Mouse (Mus musculus) heart, postnatal 10 days (tissue): Measurements from ENCODE around the gene Acta2. TPM values are rescaled to one million over a fixed set of nuclear protein-coding genes. Genes with fewer than 3 reads are reported as not detected.

ENCODE experiments used
- DNase-seq, 2 experiments: peaks; one replicate each; pipeline ENCODE4 v3.0.0; 2021
- intact Hi-C: fragments of 180-260 bp; cut with DNase I; formaldehyde crosslinking; loops from one replicate; pipeline ENCODE4 v1.15.1; 2025
- total RNA-seq, 2 experiments: library from RNA; stranded (reverse); gene quantifications; 2 replicates each; pipeline ENCODE4 v1.2.3; 2021

Acta2 gene
- total RNA-seq, 2 experiments from 2014 or later: 522 to 615 TPM

DNA sequence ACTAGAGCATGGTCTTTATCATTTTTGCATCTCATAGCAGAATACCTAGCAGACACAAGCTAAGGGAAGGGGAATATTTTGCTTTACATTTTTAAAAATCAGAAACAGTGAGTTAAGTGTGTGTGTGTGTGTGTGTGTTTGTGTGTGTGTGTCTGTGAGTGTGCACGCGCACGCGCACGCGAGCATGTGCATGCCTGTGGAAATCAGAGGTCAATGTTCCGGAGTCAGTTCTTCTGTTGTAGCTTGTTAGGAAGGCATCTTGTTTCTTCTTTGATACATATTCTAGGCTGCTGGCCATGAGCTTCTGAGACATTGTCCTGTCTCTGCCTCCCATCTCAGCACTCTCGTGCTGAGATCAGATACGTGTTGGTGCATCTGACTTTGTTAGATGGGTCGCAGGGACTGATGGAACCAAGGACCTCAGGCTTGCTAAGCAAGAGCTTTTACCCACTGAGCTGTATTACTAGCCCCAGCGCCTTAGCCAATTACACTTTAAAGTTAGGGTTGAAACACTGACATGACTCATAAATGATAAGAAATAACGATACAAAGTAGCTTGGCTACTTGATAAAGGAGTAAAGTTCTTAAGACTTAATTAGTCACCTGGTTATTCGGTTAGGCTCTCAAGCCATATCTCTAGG lies 15.6 kb upstream of the Acta2 start:
- DNase-seq: no peak
- intact Hi-C loops: no loop called here

DNA sequence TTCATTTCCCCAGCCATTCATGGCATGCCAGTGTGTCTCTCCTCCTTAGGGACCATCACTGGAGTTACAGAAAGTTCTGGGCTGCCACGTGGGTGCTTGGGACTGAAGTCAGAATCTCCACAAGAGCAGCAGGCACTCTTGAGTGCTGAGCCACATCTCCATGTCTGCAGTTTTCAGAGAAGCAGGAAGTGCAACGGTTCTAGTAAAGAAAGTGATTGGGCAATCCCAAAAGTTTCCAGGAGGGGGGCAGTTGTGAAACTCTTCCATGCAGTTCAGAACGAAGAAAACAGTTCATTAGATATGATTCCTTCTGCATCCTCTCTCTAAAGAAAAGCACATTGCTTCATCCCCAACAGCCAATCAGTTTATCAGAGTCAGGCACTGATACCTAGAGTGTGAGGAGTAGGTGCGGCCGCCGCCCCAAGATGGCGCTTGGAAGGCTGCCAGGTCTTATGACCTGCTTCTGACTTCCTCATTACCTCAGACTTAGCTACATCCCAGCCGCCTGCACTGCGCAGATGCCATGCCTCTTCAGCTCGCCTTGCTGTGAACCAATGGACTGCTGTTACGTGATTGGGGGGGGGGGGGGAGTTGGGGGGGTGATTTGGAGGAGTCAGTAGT lies 14.8 kb upstream of the Acta2 start:
- peak in 1 of 2 experiments; percentile 33 for DNase-seq
- intact Hi-C loops: no loop called here

DNA sequence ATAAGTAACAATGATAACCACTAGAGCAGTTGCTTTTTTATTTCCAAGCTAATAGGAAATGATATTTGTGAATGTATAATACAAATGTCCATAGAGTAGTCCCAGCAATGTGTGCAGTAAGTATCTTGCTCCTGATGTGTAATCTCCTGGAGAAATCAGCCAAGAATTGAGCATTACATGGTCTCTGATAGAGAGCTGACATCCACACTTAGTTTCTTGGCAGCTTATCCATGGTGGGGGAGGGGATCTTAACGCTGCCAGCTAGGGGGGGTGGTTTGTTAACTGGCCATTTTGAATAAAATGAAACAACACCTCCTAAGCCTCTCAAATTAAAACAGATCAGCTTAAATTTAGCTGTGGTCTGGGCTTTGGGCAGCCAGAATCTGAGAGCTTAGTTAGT lies 13.6 kb upstream of the Acta2 start:
- DNase-seq: no peak
- intact Hi-C loops: no loop called here

DNA sequence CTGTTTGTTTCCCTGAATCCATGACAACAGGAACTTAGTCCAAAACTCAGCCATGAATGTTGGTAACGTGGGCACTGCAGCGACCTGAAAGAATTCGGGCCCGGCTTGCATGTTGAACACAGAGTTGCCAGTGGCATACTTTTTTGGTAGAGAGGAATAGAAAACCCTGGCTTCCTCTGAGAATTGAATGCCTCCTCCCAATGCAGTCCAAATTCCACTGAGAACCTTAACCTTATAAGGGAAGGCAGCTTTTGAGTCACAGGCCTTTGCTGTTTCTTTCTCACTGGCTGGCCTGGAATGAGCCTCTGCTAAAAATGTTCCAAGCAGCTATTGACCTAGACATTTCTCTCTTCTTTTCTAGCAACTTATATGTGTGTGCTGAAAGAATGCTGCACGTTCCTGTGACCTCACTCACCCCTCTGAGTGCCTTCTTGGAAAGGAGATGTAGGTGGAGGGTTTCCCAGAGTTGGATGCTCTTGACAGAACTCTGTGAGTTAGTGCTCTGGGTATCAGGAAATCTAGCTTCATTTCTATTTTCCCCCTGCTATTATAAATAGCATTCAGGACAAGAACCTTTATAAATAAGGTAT lies 10.3 kb upstream of the Acta2 start:
- intact Hi-C loops: no loop called here
- peak; percentile 58 to 69 for DNase-seq

- no peak for DNase-seq
- intact Hi-C loops: no loop called here
These were observed 7.0 kb upstream of the Acta2 start for GRCm38 (mm10) chr19:34262273-34262974.

GRCm38 (mm10) chr19:34256936-34257335 lies 1.5 kb upstream of the Acta2 start:
- intact Hi-C loops: no loop called here
- no peak for DNase-seq

GRCm38 (mm10) chr19:34256149-34256548 lies 759 bp upstream of the Acta2 start:
- intact Hi-C loops: no loop called here
- DNase-seq: no peak

DNA sequence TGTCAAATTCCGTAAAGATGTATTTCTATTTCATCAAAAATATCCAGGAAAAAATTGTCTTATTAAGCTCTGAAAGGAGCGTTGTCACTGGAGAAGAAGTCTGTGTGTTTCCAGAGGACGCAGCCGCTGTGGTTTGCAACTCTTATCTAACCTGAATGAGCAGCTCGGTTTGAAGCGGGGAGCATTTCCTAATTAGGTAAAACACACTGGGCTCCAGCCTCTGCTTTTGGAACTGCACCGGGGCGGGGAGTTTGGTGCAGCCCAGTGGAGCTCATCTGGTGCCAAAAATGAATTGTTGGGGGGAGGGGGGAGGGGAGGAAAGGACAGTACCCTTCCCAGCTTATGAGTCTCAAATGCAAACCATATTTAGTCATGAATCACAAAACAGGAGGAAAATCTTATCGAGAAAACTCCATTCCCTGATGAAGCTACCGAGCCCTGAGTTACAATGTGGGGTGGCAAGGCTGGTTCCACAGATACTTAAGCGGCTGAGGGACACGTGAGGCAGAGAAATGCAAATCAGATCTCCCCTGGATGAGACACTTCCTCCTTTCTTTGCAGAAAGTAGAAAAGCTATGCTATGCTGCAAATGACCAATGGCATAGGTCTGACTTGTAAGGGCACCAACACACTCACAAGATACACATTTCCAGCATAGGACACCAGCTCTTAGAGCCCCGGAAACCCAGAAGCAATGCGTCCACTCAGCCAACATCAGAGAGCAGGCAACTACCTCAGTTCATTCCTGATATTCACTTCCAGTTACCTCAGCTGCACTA lies 1.1 kb downstream of the Acta2 start:
- DNase-seq: peak; percentile 59 to 65
- intact Hi-C loops: no loop called here

GRCm38 (mm10) chr19:34252450-34252849 lies 2.9 kb downstream of the Acta2 start:
- intact Hi-C loops: no loop called here
- DNase-seq: no peak

DNA sequence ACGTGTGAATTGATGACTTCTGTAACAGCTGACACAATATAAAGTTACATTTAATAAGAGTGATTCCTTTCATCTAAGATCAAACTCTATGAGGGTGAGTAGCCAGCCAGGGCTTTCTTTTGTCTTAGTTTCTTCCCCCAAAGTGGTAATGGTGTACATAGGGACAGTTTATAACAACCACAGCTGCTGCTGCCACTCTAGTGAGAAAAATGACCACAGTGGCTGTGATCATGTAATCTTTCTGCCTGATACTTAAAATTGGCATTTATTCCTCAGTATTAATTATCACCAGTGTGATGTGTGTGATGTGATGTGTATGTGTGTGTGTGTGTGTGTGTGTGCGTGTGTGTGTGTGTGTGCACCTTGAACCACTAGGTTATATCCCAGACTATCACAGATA lies 3.5 kb downstream of the Acta2 start:
- DNase-seq: no peak
- intact Hi-C loops: no loop called here

GRCm38 (mm10) chr19:34250621-34251020 lies 4.8 kb downstream of the Acta2 start:
- intact Hi-C loops: no loop called here
- DNase-seq: no peak

- intact Hi-C loops: no loop called here
- DNase-seq: no peak
These were observed 6.8 kb downstream of the Acta2 start for GRCm38 (mm10) chr19:34248558-34248957.

- intact Hi-C loops: loop anchor here (2.0 to 5.0 kb wide), 5 partner anchors 39 to 418 kb away; no protein-coding TSS in a partner anchor
- DNase-seq: peak; percentile 74 to 83
These were observed 11.3 kb downstream of the Acta2 start for GRCm38 (mm10) chr19:34244056-34244455.

- DNase-seq: no peak
- intact Hi-C loops: loop anchor here (2.0 to 5.0 kb wide), 3 partner anchors 92 to 419 kb away; no protein-coding TSS in a partner anchor
These were observed 12.5 kb downstream of the Acta2 start for GRCm38 (mm10) chr19:34242925-34243324.

DNA sequence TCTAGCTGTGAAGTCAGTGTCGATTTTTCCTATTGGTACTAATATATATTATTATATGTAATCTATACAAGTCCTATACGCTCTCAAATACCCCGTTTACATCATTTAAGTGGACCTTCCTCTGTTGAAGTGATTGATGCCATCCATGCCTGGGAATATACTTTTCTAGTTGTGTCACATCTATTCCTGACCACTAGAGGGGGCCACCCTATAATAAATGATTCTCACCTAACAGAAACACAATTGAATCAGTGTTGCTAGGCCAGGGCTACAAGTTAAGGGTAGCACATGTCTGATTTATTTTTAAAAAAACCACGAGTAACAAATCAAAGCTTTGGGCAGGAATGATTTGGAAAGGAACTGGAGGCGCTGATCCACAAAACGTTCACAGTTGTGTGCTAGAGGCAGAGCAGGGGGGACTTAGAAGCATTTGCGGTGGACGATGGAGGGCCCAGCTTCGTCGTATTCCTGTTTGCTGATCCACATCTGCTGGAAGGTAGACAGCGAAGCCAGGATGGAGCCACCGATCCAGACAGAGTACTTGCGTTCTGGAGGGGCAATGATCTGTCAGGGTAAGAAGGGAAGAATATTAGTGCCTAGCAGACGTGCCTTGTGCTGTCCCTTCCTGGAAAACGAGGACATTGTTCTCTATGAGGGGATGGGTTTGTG lies 14.0 kb downstream of the Acta2 start:
- peak; percentile 40 to 66 for DNase-seq
- intact Hi-C loops: loop anchor here (5.0 kb wide), 2 partner anchors 256 to 421 kb away; no protein-coding TSS in a partner anchor

DNA sequence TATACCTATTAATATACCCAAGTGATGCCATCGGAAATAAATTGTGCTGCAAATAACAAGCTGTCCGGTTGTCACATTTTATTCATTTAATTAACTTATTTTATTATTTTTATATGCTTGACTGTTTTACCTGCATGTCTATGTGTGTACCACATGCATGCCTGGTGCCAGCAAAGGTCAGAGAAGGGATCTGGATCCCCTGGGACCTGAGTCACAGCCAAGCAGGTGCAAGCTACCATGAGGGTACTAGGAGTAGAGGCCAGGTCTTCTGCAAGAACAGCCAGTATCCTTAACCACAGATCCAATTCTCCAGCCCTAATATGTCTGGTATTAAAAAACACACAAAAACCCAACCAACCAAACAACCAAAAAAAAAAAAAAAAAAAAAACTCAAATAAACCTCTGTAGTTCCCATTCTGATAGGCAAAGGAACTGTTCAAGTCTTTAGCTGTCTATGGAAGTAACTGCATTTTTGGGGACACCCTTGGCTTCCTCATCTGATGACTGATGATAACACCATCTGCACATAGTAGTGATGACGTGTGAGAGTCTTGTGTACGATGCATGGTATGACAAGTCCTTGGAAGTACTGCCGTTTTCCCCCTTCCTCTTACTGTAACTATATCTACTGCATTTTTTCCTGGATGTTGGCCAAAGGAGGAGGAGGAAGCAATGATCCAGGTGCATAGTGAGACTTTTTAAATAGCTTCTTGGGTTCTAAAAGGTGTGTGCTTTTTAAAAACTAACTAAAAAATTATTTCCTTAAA lies 14.9 kb downstream of the Acta2 start:
- intact Hi-C loops: loop anchor here (5.0 kb wide), 2 partner anchors 257 to 422 kb away; no protein-coding TSS in a partner anchor
- no peak for DNase-seq

GRCm38 (mm10) chr19:34237746-34238145 lies 17.6 kb downstream of the Acta2 start:
- intact Hi-C loops: loop anchor here (10.0 kb wide), 1 partner anchor 83 kb away; no protein-coding TSS in a partner anchor
- DNase-seq: no peak

- DNase-seq: no peak
- intact Hi-C loops: loop anchor here (10.0 kb wide), 1 partner anchor 81 kb away; no protein-coding TSS in a partner anchor
These were observed 19.3 kb downstream of the Acta2 start for GRCm38 (mm10) chr19:34236049-34236448.

- intact Hi-C loops: loop anchor here (10.0 kb wide), 1 partner anchor 79 kb away; no protein-coding TSS in a partner anchor
- DNase-seq: peak; percentile 74 to 77
These were observed 21.4 kb downstream of the Acta2 start for GRCm38 (mm10) chr19:34233944-34234343.
